Mouse (Mus musculus) common myeloid progenitor, adult 5-6 weeks (primary cell): ENCODE measurements around the gene Gm21860. TPM values are rescaled to one million over a fixed set of nuclear protein-coding genes. Genes with fewer than 3 reads are reported as not detected.
A peak's percentile ranks its signal among the peaks of the same experiment; 100 is the strongest.
"Not testable (repeated sequence)": the region's sequence is repeated elsewhere in the genome, so short reads cannot be mapped to it uniquely, and the experiment has no call there.

Experiments
- ATAC-seq: replicated peaks from 2 replicates; pipeline ENCODE4 v1.8.0; 2016; ENCODE audit warnings: low read depth, mild to moderate bottlenecking, moderate TSS enrichment, inconsistent platforms; ENCODE audit not compliant: poor library complexity, severe bottlenecking
- total RNA-seq: library from RNA; stranded (forward); fragments of 200-1000, 187-1606 nt; gene quantifications from 2 replicates; pipeline ENCODE4 v1.2.3, GENCODE M21; 2017

Gene Gm21860
- total RNA-seq, 1 experiment from 2014 or later, result not detected

DNA sequence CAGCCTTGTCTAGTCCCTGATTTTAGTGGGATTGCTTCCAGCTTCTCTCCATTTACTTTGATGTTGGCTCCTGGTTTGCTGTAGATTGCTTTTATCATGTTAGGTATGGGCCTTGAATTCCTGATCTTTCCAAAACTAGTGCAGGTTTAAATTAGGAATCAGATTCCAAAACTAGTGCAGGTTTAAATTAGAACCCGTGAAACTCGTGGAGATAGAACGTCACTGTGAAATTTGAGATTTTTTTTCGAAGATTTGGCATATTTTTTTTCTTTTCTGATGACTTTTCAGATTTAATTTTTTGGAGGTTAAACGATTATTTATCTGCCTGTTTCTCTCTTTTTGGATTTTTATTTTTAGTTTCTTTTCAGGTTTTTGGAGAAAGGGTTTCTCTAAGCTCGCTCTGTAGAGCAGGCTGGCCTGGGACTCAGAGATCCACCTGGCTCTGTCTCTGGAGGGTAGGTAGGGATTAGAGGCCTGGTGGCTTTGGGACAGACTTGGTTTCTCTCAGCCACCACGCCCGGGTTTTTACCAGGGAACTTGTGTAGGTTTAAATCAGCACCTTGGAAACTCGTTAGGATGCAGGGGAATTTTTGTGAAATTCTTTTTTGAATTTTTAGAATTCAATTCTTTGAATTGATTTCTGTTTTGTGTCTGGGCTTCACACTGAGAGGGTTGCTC, 20.8 kb downstream of the Gm21860 start:
- ATAC-seq, result not testable (repeated sequence)

DNA sequence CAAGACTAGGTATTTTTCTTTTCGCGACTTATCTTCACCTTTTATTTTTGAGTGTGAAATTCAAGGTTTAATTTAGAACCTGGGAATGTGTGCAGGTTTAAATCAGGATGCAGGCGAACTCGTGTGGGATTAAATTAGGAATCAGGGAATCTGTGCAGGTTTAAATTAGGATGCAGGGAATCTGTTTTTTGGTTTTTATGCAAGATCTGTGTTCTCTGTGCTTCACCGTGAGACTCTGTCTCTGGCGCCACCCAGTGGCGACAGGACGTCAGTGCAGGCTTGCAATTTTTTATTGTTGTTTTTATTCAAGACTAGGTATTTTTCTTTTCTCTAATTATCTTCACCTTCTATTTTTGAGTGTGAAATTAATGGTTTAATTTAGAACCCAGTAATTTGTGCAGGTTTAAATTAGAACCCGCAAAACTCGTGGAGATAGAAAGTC, 22.5 kb downstream of the Gm21860 start:
- peak; percentile 66 for ATAC-seq

DNA sequence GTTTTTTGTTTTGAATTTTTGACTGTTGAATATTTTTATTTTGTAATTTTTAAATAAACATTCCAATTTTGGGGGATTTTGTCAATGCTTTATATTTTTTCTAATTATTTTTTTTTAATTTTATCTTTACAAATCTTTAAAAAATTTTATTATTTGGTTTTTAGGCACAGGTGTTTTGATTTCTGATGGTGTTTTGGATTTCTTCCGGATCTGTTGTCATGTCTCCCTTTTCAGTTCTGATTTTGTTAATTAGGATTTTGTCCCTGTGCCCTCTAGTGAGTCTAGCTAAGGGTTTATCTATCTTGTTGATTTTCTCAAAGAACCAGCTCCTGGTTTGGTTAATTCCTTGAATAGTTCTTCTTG, 23.0 kb downstream of the Gm21860 start:
- ATAC-seq, result not testable (repeated sequence)

DNA sequence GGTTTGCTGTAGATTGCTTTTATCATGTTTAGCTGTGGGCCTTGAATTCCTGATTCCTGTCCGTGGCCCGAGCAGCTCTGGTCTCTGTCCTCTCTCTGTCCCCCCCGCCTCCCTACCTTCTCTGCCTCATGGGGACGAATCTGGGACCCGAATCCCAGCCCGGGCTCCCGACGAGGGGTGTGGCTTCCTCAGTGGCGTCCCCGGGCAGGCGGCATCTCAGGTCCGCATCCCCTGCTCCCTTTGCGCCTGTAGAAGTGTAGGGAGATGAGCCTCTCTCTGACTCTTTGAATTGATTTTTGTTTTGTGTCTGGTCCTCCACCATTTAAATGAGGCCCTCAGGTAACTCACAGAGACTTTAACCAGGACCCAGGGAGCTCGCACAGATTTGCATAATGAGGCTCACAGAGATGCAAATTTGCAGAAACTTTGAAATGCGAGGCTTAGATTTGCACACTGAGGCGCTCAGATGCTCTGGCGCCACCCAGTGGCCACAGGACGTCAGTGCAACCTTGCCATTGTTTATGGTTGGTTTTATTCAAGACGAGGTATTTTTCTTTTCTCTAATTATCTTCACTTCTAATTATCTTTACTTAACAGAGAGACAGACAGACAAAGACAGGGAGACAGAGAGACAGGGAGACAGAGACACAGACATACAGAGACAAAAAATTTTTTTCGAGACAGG, 23.6 kb downstream of the Gm21860 start:
- ATAC-seq, result not testable (repeated sequence)

DNA sequence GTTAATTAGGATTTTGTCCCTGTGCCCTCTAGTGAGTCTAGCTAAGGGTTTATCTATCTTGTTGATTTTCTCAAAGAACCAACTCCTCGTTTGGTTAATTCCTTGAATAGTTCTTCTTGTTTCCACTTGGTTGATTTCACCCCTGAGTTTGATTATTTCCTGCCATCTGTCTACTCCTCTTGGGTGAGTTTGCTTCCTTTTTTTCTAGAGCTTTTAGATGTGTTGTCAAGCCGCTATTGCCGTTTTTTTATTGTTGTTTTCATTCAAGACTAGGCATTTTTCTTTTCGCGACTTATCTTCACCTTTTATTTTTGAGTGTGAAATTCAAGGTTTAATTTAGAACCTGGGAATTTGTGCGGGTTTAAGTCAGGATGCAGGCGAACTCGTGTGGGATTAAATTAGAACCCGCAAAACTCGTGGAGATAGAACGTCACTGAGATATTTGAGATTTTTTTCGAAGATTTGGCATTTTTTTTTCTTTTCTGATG, 24.8 kb downstream of the Gm21860 start:
- ATAC-seq, result not testable (repeated sequence)

DNA sequence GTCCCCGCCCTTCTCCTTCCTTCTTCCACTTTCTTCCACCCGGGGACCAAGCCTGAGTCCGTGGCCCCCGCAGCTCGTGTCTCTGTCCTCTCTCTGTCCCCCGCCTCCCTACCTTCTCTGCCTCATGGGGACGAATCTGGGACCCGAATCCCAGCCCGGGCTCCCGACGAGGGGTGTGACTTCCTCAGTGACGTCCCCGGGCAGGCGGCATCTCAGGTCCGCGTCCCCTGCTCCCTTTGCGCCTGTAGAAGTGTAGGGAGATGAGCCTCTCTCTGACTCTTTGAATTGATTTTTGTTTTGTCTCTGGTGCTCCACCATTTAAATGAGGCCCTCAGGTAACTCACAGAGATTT, 25.7 kb downstream of the Gm21860 start:
- ATAC-seq, result peak; percentile 65

DNA sequence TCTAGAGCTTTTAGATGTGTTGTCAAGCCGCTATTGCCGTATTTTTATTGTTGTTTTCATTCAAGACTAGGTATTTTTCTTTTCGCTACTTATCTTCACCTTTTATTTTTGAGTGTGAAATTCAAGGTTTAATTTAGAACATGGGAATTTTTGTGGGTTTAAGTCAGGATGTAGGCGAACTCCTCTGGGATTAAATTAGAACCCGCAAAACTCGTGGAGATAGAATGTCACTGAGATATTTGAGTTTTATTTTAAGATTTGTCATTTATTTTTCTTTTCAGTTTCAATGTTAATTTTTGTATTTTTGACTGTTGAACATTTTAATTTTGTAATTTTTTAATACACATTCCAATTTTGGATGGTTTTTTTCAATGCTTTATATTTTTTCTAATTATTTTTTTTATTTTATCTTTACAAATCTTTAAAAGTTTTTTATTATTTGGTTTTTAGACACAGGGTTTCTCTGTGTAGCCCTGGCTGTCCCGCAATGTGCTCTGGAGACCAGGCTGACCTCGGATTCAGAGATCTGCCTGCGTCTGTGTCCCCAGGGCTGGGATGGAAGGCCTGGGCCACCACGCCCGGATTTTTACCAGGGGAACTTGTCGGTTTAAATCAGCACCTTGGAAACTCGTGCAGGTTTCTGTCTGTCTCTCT, 26.2 kb downstream of the Gm21860 start:
- ATAC-seq, result not testable (repeated sequence)

DNA sequence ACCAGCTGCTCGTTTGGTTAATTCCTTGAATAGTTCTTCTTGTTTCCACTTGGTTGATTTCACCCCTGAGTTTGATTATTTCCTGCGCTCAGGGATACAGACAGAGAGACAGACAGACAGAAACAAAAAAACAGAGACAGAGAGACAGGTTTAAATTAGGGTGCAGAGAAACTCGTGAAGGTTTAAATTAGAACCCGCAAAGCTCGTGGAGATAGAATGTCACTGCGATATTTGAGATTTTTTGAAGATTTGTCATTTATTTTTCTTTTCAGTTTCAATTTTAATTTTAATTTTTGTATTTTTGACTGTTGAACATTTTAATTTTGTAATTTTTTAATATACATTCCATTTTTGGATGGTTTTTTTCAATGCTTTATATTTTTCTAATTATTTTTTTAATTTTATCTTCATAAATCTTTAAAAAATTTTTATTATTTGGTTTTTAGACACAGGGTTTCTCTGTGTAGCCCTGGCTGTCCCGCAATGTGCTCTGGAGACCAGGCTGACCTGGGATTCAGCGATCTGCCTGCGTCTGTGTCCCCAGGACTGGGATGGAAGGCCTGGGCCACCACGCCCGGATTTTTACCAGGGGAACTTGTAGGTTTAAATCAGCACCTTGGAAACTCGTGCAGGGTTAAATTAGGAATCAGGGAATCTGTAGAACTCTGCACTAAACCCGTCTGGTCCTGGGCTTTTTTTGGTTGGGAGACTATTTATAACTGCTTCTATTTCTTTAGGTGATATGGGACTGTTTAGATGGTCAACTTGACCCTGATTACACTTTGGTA, 27.3 kb downstream of the Gm21860 start:
- ATAC-seq, result not testable (repeated sequence)

DNA sequence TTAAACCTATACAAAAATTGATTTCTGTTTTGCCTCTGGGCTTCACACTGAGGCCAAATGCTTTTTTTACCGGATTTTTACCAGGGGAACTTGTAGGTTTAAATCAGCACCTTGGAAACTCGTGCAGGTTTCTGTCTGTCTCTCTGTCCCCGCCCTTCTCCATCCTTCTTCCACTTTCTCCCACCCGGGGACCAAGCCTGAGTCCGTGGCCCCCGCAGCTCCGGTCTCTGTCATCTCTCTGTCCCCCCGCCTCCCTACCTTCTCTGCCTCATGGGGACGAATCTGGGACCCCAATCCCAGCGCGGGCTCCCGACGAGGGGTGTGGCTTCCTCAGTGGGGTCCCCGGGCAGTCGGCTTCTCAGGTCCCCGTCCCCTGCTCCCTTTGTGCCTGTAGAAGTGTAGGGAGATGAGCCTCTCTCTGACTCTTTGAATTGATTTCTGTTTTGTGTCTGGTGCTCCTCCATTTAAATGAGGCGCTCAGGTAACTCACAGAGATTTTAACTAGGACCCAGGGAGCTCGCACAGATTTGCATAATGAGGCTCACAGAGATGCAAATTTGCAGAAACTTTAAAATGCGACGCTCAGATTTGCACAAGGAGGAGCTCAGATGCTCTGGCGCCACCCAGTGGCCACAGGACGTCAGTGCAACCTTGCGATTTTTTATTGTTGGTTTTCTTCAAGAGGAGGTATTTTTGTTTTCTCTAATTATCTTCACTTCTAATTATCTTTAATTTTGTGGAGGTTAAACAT, 28.7 kb downstream of the Gm21860 start:
- peak; percentile 48 for ATAC-seq

DNA sequence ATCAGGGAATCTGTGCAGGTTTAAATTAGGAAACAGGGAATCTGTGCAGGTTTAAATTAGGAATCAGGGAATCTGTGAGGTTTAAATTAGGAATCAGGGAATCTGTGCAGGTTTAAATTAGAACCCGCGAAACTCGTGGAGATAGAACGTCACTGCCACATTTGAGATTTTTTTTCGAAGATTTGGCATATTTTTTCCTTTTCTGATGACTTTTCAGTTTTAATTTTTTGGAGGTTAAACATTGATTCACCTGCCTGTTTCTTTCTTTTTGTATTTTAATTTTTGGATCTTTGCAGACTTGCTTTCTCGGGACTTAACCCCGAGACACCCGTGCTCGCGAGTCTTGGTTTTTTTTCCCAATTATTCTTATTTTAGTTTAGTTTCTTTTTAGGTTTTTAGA, 29.5 kb downstream of the Gm21860 start:
- ATAC-seq, result not testable (repeated sequence)

DNA sequence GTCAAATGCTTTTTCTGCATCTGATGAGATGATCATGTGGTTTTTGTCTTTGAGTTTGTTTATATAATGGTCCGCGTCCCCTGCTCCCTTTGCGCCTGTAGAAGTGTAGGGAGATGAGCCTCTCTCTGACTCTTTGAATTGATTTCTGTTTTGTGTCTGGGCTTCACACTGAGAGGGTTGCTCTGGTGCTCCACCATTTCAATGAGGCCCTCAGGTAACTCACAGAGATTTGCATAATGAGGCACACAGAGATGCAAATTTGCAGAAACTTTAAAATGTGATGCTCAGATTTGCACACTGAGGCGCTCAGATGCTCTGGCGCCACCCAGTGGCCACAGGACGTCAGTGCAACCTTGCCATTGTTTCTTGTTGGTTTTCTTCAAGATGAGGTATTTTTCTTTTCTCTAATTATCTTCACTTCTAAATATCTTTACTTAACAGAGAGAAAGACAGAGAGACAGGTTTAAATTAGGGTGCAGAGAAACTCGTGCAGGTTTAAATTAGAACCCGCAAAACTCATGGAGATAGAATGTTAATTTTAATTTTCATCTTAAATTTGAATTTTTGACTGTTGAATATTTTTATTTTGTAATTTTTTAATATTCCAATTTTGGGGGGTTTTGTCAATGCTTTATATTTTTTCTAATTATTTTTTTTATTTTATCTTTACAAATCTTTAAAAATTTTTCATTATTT, 30.5 kb downstream of the Gm21860 start:
- ATAC-seq, result peak; percentile 37; the same call in 1 of the 2 replicates

DNA sequence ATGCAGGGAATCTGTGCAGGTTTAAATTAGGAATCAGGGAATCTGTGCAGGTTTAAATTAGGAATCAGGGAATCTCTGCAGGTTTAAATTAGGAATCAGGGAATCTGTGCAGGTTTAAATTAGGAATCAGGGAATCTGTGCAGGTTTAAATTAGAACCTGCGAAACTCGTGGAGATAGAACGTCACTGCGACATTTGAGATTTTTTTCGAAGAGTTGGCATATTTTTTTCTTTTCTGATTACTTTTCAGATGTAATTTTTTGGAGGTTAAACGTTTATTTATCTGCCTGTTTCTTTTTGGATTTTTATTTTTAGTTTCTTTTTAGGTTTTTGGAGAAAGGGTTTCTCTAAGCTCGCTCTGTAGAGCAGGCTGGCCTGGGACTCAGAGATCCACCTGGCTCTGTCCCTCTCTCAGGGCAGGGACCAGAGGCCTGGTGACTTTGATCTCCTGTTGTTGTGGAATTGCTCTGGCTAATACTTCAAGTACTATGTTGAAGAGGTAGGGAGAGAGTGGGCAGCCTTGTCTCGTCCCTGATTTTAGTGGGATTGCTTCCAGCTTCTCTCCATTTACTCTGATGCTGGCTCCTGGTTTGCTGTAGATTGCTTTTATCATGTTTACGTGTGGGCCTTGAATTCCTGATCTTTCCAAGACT, 31.2 kb downstream of the Gm21860 start:
- ATAC-seq, result not testable (repeated sequence)

DNA sequence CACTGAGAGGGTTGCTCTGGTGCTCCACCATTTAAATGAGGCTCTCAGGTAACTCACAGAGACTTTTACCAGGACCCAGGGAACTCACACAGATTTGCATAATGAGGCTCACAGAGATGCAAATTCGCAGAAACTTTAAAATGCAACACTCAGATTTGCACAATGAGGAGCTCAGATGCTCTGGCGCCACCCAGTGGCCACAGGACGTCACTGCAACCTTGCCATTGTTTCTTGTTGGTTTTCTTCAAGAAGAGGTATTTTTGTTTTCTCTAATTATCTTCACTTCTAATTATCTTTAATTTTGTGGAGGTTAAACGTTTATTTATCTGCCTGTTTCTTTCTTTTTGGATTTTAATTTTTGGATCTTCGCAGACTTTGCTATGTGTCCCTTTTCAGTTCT, 34.1 kb downstream of the Gm21860 start:
- not testable (repeated sequence) for ATAC-seq

DNA sequence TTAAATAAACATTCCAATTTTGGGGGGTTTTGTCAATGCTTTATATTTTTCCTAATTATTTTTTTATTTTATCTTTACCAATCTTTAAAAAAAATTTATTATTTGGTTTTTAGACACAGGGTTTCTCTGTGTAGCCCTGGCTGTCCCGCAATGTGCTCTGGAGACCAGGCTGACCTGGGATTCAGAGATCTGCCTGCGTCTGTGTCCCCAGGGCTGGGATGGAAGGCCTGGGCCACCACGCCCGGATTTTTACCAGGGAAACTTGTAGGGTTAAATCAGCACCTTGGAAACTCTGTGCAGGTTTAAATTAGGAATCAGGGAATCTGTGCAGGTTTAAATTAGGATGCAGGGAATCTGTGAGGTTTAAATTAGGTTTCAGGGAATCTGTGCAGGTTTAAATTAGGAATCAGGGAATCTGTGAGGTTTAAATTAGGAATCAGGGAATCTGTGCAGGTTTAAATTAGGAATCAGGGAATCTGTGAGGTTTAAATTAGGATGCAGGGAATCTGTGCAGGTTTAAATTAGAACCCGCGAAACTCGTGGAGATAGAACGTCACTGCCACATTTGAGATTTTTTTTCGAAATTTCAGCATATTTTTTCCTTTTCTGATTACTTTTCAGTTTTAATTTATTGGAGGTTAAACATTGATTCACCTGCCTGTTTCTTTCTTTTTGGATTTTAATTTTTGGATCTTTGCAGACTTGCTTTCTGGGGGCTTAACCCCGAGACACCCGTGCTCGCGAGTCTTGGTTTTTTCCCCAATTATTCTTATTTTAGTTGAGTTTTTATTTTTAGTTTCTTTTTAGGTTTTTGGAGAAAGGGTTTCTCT, 35.0 kb downstream of the Gm21860 start:
- not testable (repeated sequence) for ATAC-seq

DNA sequence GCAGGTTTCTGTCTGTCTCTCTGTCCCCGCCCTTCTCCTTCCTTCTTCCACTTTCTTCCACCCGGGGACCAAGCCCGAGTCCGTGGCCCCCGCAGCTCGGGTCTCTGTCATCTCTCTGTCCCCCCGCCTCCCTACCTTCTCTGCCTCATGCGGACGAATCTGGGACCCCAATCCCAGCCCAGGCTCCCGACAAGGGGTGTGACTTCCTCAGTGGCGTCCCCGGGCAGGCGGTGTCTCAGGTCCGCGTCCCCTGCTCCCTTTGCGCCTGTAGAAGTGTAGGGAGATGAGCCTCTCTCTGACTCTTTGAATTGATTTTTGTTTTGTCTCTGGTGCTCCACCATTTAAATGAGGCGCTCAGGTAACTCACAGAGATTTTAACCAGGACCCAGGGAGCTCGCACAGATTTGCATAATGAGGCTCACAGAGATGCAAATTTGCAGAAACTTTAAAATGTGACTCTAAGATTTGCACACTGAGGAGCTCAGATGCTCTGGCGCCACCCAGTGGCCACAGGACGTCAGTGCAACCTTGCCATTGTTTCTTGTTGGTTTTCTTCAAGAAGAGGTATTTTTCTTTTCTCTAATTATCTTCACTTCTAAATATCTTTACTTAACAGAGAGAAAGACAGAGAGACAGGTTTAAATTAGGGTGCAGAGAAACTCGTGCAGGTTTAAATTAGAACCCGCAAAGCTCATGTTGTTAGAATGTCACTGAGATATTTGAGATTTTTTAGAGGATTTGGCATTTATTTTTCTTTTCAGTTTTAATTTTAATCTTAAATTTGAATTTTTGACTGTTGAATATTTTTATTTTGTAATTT, 35.8 kb downstream of the Gm21860 start:
- peak; percentile 96 for ATAC-seq

DNA sequence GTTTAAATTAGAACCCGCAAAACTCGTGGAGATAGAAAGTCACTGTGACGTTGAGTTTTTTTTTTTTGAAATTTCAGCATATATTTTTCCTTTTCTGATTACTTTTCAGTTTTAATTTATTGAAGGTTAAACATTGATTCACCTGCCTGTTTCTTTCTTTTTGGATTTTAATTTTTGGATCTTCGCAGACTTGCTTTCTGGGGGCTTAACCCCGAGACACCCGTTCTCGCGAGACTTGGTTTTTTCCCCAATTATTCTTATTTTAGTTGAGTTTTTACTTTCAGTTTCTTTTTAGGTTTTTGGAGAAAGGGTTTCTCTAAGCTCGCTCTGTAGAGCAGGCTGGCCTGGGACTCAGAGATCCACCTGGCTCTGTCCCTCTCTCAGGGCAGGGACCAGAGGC, 36.6 kb downstream of the Gm21860 start:
- not testable (repeated sequence) for ATAC-seq

DNA sequence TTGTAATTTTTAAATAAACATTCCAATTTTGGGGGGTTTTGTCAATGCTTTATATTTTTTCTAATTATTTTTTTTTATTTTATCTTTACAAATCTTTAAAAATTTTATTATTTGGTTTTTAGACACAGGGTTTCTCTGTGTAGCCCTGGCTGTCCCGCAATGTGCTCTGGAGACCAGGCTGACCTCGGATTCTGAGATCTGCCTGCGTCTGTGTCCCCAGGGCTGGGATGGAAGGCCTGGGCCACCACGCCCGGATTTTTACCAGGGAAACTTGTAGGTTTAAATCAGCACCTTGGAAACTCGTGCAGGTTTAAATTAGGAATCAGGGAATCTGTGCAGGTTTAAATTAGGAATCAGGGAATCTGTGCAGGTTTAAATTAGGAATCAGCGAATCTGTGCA, 37.1 kb downstream of the Gm21860 start:
- ATAC-seq, result not testable (repeated sequence)
